Mouse (Mus musculus) cortical plate, adult 2 months (tissue): ENCODE data around the gene Mnat1. TPM values are rescaled to one million over a fixed set of nuclear protein-coding genes. Genes with fewer than 3 reads are reported as not detected.
"Not testable (repeated sequence)": the region's sequence is repeated elsewhere in the genome, so short reads cannot be mapped to it uniquely, and the experiment has no call there.

ENCODE experiments used
- H3K27ac ChIP-seq: fragments of 200-500 bp; 2 replicates; pipeline ENCODE4 v1.5.1; 2012; ENCODE audit warnings: low read length, control low read depth, inconsistent platforms; ENCODE audit not compliant: insufficient read depth
- H3K4me1 ChIP-seq: fragments of 200-500 bp; 2 replicates; pipeline ENCODE4 v1.6.1; 2011; ENCODE audit warnings: low read length; ENCODE audit not compliant: control insufficient read depth, insufficient read depth
- H3K4me3 ChIP-seq: fragments of 200-500 bp; 2 replicates; pipeline ENCODE4 v1.5.1; 2011; ENCODE audit warnings: mild to moderate bottlenecking, low read length, control low read depth; ENCODE audit not compliant: insufficient read depth
- CTCF ChIP-seq: fragments of 200-500 bp; IDR thresholded peaks from 2 replicates; pipeline ENCODE4 v1.5.1; 2011; ENCODE audit warnings: mild to moderate bottlenecking, control low read depth, low read length; ENCODE audit not compliant: insufficient read depth; ENCODE audit errors: extremely low read depth
- POLR2A ChIP-seq: fragments of 200-500 bp; IDR thresholded peaks from 2 replicates; pipeline ENCODE4 v1.6.1; 2011; ENCODE audit warnings: mild to moderate bottlenecking, low read length, control low read depth; ENCODE audit not compliant: insufficient read depth; ENCODE audit errors: extremely low read depth
- polyA plus RNA-seq: library from polyadenylated mRNA; depleted of rRNA; stranded (reverse); fragments of >200 nt; gene quantifications from 2 replicates; pipeline ENCODE4 v1.2.3, GENCODE M21; 2012

Gene Mnat1
- polyA plus RNA-seq, 1 experiment: 15.3 TPM

DNA sequence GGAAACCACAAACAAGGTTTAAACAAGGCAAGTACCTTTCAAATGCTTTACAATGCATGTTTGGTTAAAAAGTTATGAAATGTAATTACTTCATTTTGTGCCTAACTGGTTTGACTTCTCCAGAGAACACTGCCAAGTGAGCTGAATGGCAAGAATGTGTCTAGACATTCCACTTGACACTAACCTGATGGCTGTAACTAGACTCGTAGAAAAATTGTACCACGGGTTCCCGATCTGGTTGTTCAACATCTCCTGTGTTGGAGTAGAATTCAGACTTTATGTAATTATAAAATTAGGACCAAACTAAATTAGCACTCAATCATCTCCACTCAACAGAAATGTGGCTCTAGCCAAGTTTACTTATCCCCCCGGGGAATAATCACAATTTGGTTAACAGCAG lies 24.9 kb upstream of the Mnat1 start:
- Histone ChIP-seq H3K4me3 (no peak overlapping the region), H3K27ac (no peak overlapping the region), H3K4me1 (no peaks in the 10 kb centered on the region)
- no peak for TF ChIP-seq CTCF

DNA sequence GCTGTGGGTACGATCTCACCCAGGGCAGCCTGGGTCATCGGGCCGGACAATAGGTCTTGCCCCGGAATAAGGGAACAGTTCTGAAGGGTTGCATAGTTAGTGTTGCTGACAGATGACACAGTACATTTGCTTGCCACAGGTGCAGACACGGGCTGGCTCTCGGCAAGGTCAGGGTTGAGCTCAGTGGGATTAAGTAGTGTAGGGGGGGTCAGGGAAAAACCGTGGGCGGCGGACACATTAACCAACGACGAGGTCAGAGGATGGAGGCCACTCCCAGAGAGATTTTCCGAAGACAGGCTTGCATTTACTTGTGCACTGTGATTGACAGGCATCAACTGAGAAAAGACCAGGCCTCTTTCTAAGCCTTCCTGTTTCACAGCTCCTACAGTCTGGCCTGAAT lies 19.8 kb upstream of the Mnat1 start:
- H3K4me1 ChIP-seq: no peaks in the 10 kb centered on the region
- no peak for TF ChIP-seq POLR2A
- no peak overlapping the region for H3K4me3 ChIP-seq
- H3K27ac ChIP-seq: no peak overlapping the region

DNA sequence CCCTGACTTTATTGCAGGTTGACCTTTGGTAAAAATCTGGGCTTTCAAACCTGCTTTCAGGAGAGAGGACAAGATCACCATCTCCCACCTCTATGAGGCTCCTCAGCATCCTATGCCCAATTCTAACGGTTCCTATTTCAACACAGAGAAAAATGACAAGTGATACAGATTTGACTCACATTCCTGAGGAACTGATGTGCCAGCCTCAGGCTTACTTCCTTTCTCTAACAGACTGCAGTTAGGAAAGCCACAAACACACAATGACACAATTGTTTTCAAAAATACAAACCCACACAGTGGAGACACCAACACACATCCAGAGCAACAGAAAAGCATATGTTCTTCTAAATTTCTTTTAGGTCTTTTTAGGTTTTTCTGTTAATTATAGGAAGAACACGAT lies 15.7 kb upstream of the Mnat1 start:
- TF ChIP-seq POLR2A (no peak), CTCF (no peak)
- Histone ChIP-seq H3K27ac (no peak overlapping the region), H3K4me1 (no peaks in the 10 kb centered on the region), H3K4me3 (no peak overlapping the region)

DNA sequence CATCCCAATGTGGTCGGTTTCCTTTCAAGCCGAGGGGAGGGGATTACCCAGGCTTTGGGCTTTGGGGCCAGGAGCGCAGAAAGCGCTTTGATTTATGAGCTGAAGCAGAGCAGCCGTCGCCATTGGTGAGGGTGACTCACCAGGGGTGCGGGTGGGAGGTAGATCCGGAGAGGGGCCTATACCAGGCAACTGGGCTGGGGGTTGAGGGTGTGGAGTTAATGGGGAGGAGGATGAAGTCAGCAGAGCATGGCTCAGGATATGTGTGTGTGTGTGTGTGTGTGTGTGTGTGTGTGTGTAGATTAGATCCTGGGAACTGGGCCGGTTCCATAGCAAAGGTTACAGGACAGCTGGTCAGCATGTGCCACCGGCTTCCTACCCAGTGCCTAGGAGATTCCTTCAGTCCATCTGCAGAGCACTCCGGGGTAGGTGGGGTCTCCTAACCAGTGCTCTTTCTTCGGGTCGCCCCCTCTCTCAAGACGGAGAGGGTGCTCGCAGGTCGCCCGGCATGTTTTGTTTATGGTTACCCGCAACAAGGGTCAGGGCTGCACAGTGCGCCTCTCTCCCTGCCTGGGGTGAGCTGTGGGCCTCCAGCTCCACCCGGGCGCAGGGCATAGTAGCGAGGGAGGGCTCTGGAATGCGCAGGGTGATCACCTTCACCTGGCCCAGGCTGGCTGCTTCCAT lies 12.9 kb upstream of the Mnat1 start:
- no peaks in the 10 kb centered on the region for H3K4me1 ChIP-seq
- no peak for TF ChIP-seq CTCF
- no peak for TF ChIP-seq POLR2A
- peak overlapping the region; percentile 52; the same call in 1 of the 2 replicates for H3K4me3 ChIP-seq
- H3K27ac ChIP-seq: no peak overlapping the region

DNA sequence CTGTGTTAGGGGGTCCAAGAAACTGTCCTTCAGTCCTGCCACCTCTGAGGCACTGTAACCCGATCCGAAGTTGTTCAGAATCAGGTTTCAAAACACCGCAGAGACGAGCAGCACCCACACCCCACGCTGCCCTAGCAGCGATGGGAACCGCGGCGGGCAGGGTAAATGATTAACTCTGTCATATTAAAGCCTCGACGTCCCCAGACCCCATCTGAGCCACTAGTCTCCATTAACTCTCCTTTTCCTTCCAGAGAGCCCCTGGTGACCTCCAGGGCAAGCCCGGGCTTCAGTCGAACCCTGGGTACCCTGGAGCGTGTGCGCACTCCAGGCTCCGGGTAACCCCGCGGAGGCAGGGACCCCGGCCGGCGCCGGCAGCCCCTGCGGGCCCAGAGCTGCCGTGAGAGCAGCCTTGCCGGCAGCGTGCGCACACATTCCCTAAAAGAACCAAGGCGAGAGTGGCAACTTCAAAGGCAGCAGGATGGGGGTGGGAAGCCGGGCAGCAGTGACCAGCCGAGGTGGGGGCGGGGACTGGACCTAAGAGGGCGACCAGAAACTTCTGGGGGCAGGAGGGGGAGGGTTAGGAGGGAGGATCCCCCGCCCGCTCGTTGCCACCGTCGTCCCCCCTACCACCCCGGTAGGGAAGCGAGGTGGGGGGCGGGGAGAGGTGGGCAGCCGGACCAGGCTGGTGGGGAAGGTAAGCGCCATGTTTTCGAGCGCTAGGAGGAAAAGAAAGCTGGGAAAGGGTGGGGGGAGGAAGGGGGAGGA lies 11.8 kb upstream of the Mnat1 start:
- no peak for TF ChIP-seq POLR2A
- no peak for TF ChIP-seq CTCF
- H3K4me3 ChIP-seq: peak overlapping the region; percentile 52
- H3K27ac ChIP-seq: no peak overlapping the region
- H3K4me1 ChIP-seq: no peaks in the 10 kb centered on the region

DNA sequence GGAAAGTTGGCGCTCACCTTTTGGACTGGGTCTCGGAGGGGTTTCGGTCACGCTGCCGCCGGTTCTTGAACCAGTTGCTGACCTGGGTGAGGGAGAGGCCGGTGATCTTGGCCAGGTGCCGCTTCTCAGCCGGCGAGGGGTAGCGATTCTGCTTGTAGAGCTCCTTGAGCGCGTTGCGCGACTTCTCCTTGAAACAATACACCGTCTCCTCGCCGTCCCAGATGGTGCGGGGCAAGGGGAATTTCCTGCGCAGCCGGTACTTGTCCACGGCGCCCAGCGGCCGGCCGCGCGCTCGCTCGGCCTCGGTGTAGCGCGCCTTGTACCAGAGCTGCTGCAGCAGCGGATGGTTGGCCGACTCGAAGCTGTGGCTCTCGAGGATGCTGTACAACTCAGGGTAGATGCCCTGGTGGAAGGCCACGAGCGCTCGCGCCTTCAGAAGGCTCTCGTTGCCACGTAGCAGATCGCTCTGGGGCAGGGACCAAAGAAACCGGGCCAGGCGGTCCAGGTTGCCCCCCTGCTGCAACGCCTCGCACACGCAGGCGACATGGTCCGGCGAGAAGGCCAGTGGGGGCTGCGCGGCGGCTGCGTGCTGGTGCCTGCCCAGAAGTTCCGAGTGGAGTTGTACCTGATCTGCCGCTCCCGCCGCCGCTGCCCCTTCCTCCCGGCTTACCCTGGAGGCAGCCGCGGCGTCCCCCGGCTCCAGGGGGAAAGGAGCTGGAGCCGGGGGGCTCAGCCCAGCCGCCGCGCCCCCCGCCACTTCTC lies 11.0 kb upstream of the Mnat1 start:
- TF ChIP-seq POLR2A (no peak), CTCF (no peak)
- H3K4me3 ChIP-seq: peak overlapping the region; percentile 52
- no peaks in the 10 kb centered on the region for H3K4me1 ChIP-seq
- H3K27ac ChIP-seq: no peak overlapping the region

DNA sequence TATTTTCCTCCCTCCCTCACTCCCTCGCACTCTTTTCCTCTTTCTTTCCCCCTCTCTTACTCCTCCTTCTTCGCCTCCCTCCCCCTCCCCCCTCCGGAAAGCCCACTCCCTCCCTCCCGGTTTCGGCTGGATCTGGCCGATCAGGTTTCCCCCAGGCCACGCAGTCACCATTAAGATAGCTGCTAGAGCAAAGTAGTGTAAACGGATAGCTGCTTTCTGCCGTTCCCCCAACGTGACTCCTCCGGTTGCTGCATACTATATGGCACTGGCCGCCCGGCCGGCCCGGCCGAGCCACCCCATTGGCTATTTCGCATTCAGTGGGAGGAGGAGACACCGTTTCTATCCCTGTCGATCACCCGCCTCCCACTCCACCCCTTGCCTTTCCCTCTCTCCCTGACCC lies 10.3 kb upstream of the Mnat1 start, which contains the start of gene Six4:
Six4 (minus strand) TSS at position 261 of the 400 bp plus-strand sequence.
- Histone ChIP-seq H3K27ac (no peak within 1 kb of the TSS), H3K4me1 (no peaks in the 10 kb centered on the region), H3K4me3 (peak within 1 kb of the TSS; percentile 52)
- TF ChIP-seq CTCF: no peak
- no peak for TF ChIP-seq POLR2A

DNA sequence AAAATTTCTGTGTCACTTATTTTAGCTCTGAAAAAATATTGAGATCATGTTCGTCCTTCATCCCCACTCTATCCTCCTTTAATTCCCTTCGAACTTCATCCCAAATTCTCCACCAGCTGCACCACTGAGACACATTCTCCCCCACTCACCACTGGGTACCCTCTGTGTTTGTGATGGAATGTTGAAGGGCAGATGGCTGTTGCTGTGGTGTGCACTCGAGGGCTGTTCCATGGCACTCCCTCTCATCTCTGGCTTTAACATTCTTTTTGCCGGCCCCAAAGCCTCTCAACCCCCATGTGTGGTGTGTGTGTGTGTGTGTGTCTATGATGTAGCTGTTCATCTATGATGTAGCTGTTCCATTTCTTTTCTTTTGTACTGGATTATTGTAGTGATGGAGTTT lies 1.7 kb downstream of the Mnat1 start:
- TF ChIP-seq POLR2A (no peak), CTCF (no peak)
- H3K4me1 ChIP-seq: no peaks in the 10 kb centered on the region; the same call in 1 of the 2 replicates
- H3K4me3 ChIP-seq: no peak overlapping the region; the same call in 1 of the 2 replicates
- no peak overlapping the region for H3K27ac ChIP-seq

DNA sequence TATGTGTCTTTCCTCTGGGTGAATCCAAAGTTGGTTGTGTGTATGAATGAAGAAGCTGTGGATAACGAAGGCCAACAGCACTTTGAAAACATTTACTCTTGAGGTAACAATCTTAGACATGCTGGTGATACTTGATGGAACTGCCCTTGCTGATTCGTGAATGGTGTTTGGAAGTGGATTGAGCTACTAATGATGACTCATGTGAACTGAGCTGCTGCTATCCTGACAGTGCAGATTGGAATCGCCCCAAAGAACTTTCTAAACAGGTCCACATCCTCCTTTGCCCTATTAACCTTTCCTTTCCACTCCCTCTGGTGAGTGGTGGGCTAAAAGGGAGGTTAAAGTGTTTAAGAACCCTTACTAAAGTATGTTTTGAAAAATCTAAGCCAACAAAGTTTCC lies 17.2 kb downstream of the Mnat1 start:
- no peak overlapping the region for H3K4me3 ChIP-seq
- H3K27ac ChIP-seq: no peak overlapping the region
- H3K4me1 ChIP-seq: no peaks in the 10 kb centered on the region
- TF ChIP-seq POLR2A: no peak
- TF ChIP-seq CTCF: no peak

DNA sequence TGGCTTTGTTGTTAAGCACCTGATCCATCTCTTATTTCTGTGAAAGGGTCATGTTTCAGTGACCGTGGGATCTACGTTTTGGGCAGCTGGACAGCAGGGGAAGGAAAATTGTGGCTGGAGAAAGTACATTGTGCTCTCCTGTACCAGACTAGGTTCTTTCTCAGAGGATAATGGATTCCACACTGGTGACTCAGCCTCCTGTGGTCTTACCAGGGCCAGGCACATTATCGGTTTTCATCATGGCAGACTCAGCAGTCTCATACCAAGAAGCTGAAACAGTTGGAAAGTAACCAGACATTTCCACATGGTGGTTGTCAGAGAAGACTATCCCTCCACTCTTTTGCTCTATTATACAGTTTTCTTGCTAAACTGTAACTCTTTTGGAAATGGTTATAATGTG lies 23.7 kb downstream of the Mnat1 start:
- no peak overlapping the region for H3K4me3 ChIP-seq
- no peak overlapping the region for H3K27ac ChIP-seq
- TF ChIP-seq CTCF (no peak), POLR2A (no peak)
- H3K4me1 ChIP-seq: no peaks in the 10 kb centered on the region

DNA sequence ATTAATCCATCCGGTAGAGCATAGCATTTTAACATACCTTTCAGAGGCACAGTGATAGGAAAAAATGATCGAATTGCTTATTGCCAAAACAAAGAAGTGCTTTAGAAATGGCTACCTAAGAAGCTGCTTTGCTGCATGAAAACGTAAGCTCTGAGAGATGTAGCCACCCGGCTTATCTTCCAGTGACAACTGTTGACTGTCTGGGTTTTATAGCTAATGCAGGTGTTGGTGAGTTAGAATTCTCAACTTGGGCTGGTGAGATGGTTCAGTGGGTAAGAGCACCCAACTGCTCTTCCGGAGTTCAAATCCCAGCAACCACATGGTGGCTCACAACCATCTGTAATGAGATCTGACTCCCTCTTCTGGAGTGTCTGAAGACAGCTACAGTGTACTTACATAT lies 27.5 kb downstream of the Mnat1 start:
- not testable (repeated sequence) for H3K27ac ChIP-seq, H3K4me1 ChIP-seq, H3K4me3 ChIP-seq
